Mouse (Mus musculus) adrenal gland, postnatal 4 days (tissue): ENCODE results near the gene Ace. TPM values are rescaled to one million over a fixed set of nuclear protein-coding genes. Genes with fewer than 3 reads are reported as not detected.

Source experiments
- DNase-seq, 2 experiments: peaks; one replicate each; pipeline ENCODE4 v3.0.0; 2021 to 2022; ENCODE audit warnings: low spot score in 2 of 2, mixed read lengths in 2 of 2
- long read RNA-seq, 2 experiments: library from polyadenylated mRNA; stranded (forward); transcript quantifications; one replicate each; pipeline ENCODE4 v2.0.0; 2021
- total RNA-seq, 2 experiments: library from RNA; stranded (reverse); gene quantifications; 2 replicates each; pipeline ENCODE4 v1.2.3; 2021

The Ace gene
- 10 to 100 TPM; 12.3 to 19.9 TPM for total RNA-seq
- long read RNA-seq, experiment 1, full-length matches to known transcripts: 2 of 7 reads
- long read RNA-seq, experiment 1, partial matches to known transcripts: 4 of 7 reads
- long read RNA-seq, experiment 1, other reads (novel, unspliced or antisense): 1 of 7 reads
- long read RNA-seq, experiment 2, full-length matches to known transcripts: 4 of 8 reads
- long read RNA-seq, experiment 2, partial matches to known transcripts: 4 of 8 reads
- long read RNA-seq, experiment 2, other reads (novel, unspliced or antisense): 0 of 8 reads

DNA sequence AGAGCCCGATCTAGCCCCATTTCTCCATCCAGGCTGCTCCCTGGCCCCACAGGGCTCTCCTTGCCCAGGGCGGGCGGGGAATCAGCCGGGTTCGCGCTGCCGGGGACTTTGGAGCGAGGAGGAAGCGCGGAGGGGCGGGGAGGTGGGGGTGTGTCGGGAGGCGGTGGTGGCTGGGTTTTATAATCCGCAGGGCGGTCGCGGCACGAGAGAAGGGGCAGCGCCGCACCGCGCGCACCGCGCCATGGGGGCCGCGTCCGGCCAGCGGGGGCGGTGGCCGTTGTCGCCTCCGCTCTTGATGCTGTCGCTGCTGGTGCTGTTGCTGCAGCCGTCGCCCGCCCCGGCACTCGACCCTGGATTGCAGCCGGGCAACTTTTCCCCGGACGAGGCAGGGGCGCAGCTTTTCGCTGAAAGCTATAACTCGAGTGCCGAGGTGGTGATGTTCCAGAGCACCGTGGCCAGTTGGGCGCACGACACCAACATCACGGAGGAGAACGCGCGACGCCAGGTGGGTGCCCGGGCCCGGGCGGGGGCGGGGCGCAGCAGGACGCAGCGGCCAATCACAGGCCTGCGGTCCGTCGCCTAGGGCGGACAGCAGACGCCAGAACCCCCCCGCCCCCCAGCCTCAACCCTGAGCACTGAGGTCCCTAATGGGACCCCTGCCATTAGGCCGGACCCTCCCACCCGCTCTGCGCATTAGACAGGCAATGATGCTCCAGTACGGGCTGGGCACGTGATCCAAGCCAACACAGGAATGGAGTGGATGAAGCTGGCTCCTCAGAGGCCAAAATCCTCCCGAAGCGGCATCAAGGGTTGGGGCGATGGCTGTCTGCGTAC lies at the start of gene Ace:
Gene Ace (plus strand): TSS at position 205 of the 834 bp plus-strand sequence.
- no peak for DNase-seq

DNA sequence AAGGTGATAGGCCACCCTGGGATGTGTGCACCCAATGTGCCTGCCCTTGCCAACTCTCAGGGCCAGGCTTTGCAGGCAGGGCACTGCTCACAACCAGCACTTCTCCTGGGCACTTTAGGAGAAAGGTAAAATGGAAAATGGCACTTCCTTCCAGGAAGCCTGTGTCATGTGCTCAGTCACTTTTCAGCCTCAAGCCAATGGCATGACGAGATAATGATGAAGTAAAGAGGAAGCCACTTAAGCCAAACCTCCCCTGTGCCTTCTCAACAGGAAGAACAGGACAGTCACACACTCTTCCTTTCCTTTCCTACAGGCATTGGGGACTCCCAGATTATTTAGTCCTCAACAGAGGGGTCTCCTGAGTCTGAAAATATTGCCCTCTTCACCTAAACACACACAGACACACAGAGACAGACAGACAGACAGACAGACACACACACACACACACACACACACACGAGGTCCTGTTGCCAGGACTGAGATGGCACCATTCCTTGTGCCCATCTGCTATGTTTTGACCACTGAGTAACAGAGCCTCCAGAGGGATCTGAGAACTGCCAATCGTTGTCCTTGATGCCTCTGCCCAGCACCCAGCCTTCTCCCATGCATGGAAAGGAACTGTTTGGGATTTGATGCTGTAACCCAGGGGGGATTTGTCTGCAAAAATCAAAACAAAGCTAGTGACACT lies 47.5 kb upstream of the Ace start:
- DNase-seq: no peak

DNA sequence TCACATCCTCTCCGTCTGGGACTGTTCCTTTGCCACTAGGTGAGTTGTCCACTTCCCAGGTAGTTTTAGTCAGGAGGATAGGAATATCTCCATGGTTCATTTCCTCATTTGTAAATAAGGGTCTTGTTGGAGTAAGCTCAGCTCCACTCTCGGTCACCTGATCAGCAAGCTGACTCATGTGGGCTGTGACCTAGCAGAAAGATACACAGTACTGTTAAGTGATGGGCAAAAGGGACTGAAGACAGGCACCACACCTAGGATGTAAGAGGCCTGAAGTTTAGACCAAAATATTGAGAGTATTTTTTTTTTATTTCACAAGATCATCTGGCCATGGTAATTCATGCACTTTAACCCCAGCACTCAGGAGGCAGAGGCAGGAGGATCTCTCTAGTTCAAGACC lies 46.9 kb upstream of the Ace start:
- DNase-seq: no peak

DNA sequence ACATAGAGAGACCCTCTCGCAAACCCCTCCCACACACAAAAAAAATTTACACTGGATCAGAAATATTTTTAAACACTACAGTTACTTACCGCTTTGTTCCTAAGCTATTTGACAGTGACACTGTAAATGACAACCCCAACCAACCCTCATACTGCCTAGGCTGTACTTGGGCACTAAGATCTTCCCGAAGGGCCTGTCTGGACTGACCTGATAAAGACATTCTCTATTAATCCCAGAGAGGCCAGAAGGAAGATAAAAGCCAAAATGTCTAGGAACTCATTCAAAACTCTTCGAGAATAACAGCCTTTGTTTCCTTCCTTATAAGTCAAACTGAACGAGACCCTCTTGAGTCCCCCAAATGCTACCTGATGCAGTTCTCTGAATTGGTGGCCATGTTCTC lies 46.5 kb upstream of the Ace start:
- no peak for DNase-seq

DNA sequence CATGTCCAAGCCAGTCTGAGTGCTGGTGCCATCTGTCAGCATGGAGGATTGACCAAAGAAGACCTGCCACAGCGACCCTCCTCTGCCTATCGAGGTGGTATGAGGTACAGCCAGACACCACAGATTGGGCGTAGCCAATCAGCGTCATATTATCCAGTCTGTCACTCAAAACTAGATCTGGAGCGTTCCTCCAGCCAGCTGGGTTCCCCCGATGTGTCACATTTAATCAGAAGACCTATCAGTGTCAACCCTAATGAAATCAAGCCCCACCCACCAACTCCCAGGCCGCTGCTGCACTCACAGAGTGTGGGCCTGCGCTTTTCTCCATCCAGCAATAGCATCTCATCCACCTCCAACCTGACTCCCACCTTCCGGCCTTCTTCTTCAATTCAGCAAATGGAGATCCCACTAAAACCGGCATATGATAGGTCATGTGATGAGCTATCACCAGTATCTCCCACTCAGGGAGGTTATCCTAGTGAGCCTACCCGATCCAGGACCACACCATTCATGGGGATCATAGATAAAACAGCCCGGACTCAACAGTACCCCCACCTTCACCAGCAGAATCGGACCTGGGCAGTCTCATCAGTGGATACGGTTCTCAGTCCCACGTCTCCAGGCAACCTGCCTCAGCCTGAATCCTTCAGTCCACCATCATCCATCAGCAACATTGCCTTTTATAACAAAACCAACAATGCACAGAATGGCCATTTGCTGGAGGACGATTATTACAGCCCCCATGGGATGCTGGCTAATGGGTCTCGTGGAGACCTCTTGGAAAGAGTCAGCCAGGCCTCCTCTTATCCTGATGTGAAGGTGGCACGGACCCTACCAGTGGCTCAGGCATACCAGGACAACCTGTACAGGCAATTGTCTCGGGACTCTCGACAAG lies 44.7 kb upstream of the Ace start:
- DNase-seq: no peak

DNA sequence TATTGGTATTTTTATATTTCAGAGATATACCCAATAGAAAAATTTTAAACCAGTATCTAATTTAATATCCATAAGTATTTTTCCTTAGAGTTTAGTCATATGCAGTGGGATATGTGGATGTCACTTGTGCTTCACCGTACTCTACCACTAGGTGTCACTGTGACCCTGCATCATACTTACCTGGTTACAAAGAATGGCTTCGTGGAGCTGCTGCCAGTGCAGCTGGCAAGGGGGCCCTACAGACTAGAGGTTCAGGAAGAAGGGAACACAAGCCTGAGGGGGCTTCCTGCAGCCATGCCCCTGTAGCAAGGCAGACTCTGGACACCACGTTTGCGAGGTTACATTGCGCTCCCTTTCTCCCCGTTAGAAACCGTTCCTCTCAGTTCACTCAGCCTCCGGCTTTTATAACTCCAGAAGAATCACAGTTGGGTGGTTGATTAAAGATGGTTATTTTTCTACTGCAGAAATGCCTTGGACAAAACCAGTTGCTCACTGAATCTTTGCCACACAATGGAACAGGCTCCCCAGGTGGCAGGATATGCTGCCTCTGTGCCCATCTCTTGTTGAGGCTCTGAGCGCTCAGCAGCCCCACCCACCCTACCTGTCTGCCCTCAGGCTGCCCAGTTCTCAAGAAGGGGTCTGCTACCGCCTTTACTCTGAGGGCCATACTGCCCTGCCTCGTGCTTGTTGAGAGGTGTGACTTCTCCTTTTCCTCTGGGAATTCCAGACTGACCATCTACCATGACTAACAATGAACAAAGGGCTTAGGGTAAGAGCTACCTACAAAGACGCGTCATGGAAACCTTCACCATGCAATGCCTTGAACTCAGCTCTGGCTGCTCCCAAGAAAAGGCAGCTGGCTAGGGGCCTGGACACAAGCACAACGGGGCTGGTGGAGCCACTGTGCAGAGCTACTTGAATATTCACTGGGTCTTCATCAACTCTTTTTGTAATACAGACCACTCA lies 40.4 kb upstream of the Ace start:
- peak in 1 of 2 experiments; percentile 50 for DNase-seq

DNA sequence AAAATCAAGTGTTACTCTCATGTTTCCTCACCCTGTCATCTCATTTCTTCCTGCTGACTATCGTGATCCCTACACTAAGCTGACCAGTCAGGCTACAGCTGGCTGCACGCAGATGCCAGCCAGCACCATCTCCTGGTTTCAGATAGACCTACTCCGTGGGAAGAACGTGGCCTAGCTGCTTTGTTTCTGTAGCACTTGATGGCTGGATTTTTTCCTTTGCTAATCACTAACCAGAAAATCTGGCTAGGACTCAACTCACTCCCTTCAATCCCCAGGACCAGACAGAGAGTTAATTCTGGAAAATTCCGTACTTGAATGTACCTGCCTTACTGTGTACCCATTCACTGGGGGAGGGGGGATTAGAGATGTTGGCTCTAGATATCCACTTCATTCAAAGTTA lies 39.6 kb upstream of the Ace start:
- DNase-seq: no peak

DNA sequence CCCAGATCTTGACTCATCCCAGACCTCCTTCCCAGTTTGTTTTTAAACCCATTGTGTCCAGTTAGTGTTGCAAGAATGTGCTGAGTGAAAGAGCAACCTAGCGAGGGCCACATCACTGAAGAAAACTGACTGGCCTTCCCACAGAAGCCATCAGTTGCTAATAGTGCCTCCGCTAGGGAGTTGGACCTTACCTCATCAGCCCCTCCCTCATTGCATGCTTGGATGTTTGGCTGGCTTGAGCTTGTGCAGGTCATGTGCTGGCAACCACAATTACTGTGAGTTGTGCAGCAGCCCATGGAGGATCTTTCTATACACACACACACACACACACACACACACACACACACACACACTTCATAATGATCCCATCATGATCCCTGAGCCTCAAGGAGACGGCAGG lies 36.4 kb upstream of the Ace start:
- no peak for DNase-seq

DNA sequence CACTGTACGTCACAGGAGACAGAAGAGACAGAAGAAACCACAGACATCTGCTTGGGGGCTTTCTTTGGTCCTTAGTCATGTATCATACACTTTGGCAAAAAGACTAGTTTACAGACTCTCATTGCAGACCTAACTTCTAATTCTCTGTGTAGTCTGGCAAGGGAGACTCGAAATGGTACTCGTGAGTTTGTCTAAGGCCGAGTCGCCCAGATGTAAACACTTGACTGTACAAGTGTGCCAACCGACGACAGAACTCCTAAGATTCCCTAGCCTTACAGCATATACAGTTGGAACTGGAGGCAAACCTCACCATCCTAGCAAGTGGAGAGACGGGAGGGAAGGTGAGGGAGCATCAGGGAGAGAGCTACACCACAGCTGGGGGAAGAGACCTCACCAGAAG lies 34.0 kb upstream of the Ace start:
- no peak for DNase-seq

DNA sequence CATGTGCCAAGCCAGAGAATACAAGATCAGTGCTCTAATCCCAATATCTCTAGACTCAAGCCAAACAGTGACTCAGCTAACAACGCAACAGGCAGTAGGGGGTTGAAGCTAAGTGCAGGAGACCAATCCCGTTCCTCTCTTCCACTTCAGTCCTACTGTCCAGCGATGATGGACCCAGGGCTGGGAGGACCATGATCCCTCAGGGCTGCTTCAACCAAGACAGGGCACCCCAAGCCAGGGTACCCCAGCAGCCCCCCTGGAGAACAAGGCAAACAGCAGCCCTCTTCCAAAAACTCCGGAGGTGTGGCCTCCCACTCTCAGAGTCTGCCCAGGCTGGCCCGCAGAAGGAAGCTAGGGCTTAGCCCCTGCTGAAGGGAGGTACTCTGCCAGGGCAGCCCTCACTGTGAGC lies 33.4 kb upstream of the Ace start:
- DNase-seq: no peak

DNA sequence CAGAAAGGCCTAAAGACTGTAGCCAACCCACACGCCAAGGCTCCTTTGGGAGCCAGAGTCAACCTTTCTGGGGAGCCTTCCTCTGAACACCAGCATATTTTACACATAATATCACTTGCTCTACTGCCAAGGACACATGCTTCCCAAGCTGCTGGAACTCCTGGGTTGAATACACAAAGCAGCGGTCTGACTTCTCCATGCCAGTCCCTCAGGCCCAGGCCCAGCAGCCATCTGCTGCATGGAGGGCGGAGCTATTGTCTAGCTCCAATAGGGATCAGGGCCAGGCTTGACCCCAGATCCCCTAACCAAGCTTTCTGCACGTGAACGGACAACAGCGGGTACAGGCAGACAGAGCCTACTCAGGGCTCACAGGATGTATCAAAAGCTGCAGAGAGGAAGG lies 32.9 kb upstream of the Ace start:
- DNase-seq: no peak

DNA sequence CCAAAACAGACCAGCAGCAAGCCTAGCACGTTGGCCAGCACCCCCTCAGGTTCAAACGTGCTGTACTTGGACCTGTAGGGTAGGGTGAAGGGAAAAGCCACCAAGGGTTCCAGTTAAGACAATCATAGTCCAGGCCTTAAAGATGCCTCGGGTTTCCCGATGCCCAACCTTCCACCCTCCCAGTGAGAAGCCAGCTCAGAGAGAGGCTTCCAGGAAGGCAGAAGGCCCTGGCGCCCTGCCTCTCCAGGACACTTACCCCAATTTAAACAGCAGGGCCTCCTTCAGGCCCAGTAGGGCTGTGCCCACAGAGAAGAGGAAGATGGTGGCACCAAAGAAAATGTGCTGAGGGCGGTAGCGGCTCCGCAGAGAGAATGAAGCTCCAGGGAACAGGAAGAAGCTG lies 32.2 kb upstream of the Ace start:
- DNase-seq: no peak

DNA sequence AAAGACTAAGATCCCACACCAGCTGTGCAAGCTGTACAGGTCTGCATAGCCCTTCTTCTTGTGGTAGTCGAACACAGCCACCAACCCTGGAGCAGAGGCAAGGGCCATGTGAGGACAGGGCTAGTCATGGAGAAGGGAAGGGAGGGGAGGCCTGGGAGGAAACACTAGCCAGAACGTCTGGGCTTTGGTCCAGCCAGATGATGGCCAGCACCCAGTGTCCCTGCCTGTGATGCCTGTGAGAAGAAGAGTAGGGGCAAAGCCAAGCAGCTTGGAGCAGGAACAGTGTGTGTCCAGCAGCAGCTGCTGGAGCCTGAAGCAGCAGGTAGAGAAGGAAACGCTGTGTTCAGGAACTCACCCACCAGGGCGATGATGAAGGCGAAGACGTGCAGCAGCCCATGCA lies 31.5 kb upstream of the Ace start:
- DNase-seq: no peak

DNA sequence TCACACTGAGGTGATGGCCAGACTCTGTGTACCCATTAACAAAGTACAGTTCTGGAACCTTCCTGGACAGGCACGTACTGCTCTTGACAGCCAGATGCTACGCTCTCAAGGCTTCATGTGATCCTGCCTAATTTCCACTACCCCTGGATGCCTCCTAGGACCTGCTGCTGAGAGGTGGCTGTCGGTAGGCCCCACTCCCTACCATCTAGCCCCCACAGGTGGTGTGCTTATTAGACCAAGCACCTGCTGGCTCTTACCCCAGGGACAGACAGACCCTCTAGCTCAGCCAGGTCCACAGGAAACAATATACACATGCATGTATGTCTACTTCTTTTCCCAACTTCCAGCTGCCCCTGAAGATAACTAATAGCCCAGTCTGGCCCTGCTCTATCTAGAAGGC lies 30.8 kb upstream of the Ace start:
- DNase-seq: no peak

DNA sequence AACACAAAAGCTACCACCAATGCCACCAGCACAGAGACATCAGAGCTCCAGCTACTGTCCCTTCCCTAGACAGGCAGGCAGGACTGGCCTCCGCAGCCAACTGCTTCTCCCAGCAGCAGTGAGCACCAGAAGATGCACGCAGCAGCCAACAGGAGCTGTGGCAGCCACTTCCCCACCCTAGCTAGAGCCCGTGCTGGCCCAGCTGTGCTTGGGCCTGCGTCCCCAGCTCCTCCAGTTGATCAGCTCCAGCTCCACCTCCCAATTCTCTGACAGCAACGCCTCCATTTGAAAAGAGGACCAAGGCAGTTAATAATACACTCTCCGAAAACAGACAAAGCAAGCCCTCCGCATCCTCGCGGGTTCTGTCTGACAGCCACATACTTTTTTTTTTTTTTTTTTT lies 29.0 kb upstream of the Ace start:
- DNase-seq: no peak

DNA sequence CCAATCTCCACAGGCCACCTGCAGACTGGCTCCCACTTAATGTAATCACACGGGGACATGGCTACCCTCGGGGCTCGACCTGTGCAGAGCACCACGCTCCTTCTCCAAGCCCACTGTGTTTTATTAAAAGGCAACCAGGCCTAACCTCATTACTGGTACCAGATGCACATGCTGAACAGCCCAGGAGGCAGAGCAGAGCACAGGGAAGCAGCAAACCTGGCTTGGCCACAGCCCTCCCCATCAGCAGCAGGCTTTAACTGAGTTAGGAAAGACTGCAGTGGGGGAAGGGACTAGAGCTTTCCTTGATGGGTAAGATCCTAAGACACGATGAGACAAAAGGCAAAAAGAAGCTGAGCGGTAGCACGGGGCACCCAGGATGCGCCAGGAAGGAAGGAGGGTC lies 25.8 kb upstream of the Ace start:
- no peak for DNase-seq

DNA sequence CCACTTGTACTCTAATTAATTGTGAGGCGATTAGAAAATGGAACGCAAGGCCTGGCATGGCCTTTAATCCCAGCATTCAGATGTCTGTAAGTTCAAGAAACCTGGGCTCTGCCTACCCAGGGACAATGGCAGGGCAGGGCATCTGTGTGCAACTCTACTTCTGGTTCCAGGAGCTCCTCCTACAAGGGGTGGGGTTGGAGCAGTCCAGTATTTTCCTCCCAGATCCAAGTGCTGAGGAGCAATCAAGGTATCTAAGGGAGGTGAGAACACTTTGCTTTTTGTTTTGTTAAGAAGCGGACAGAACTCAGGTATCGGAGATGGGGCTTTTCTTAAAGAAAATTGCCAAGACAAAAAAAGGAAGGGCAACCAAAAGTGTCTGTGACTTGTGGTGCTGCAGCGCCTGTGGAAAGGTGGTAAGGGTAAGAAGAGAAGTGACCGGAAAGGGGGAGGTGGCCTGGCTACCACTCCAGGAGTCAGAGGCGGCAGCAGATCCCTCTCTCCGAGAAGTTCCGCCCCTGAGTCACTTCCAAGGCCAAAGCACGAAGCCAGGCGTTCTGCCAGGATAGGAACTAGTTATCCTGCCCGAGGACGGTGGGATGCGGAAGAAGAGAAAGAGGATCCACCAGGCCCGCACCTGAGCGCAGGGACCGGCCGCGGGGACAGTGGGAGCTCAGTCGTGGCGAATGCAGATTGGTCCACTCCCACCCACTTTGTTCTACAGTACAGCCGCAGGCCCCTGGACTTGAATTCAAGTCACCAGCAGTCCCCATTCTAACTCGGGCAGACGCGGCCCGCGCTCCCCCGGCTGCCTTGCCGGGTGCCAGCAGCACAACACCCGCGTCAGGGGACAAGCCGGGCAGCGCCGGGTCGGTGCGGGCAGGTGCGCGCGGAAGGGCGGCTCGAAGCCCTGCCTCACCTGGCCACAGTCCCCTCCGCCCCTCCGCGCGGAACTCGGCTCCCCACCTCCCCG lies 24.3 kb upstream of the Ace start:
- peak in 1 of 2 experiments; percentile 50 for DNase-seq

DNA sequence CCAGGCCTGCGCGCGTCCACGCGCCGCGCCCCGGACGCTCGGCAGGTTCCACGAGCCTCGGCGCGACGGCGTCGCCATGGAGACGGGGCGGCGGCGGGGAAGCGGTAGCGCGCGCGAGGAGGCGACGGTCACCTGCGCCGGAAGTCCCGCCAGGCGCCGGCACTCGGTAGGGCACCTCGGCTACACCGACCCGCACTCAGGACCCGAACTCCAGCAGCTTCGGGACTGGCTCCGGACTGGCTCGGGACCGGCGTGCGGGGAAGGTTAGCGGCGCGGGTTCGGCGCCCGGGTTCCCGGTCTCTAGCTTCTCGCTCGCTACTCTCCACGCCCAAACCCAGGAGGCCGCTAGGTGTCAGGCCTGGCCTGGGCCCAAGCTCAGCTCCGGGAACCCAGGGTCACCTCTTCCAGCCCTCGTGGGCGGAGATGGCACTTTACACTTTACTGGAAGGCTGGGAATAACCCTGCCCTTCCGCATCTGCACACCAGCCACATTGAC lies 23.6 kb upstream of the Ace start:
- DNase-seq: peak; percentile 35 to 65
